Mouse (Mus musculus) midbrain, embryonic 14.5 days (tissue): Measurements from ENCODE around the gene Hist1h2bn. TPM values are rescaled to one million over a fixed set of nuclear protein-coding genes. Genes with fewer than 3 reads are reported as not detected.
"Not testable (repeated sequence)": the region's sequence is repeated elsewhere in the genome, so short reads cannot be mapped to it uniquely, and the experiment has no call there.

Experiments used
- ATAC-seq: fragments of 200-750 bp; cut with Nextera tagmentation; 2 replicates; pipeline ENCODE4 v1.8.0; 2017; ENCODE audit warnings: moderate number of reproducible peaks, moderate library complexity; ENCODE audit not compliant: low FRiP score, low TSS enrichment
- DNase-seq: peaks from one replicate; pipeline ENCODE4 v3.0.0-alpha.2; 2015
- H3K27ac ChIP-seq: fragments of 300-500 bp; sonication (generic); replicated peaks from 2 replicates; pipeline ENCODE4 v1.5.1; 2014; ENCODE audit warnings: mild to moderate bottlenecking, low read depth, low read length, moderate library complexity
- H3K27me3 ChIP-seq: fragments of 300-500 bp; sonication (generic); 2 replicates; pipeline ENCODE4 v1.6.1; 2014; ENCODE audit warnings: low read length, control low read depth, mixed read lengths; ENCODE audit not compliant: control insufficient read depth, insufficient read depth
- H3K36me3 ChIP-seq: fragments of 300-500 bp; sonication (generic); 2 replicates; pipeline ENCODE4 v1.6.1; 2014; ENCODE audit warnings: low read length, control low read depth; ENCODE audit not compliant: control insufficient read depth, insufficient read depth
- H3K4me1 ChIP-seq: fragments of 300-500 bp; sonication (generic); 2 replicates; pipeline ENCODE4 v1.6.1; 2014; ENCODE audit warnings: mild to moderate bottlenecking, antibody characterized with exemption, low read length, control low read depth; ENCODE audit not compliant: control insufficient read depth, insufficient read depth
- H3K4me2 ChIP-seq: fragments of 300-500 bp; sonication (generic); 2 replicates; pipeline ENCODE4 v1.6.1; 2014; ENCODE audit warnings: mild to moderate bottlenecking, low read length, moderate library complexity
- H3K4me3 ChIP-seq: fragments of 300-500 bp; sonication (generic); replicated peaks from 2 replicates; pipeline ENCODE4 v1.5.1; 2014; ENCODE audit warnings: low read depth, low read length
- H3K9ac ChIP-seq: fragments of 300-500 bp; sonication (generic); replicated peaks from 2 replicates; pipeline ENCODE4 v1.6.1; 2014; ENCODE audit warnings: mild to moderate bottlenecking, low read length, moderate library complexity
- H3K9me3 ChIP-seq: fragments of 300-500 bp; sonication (generic); 2 replicates; pipeline ENCODE4 v1.6.1; 2016; ENCODE audit warnings: low read length, control low read depth, mixed read lengths; ENCODE audit not compliant: control insufficient read depth
- WGBS: fragments of 180-500 bp; shearing (Covaris S2); extraction: QIAGEN DNeasy Blood & Tissue Kit; methylation state at CpG from one replicate; pipeline ENCODE4 v1.1.7; 2014; 5-methylcytosine and 5-hydroxymethylcytosine counted together
- polyA plus RNA-seq: library from polyadenylated mRNA; unstranded; fragments of >200 nt; fragmentation: Nextera tagmentation; extraction: Ambion mirVana; gene quantifications from 2 replicates; pipeline ENCODE4 v1.2.1, GENCODE M21; 2014

The Hist1h2bn gene
- polyA plus RNA-seq, 1 experiment from 2014 or later, result 1.6 TPM

DNA sequence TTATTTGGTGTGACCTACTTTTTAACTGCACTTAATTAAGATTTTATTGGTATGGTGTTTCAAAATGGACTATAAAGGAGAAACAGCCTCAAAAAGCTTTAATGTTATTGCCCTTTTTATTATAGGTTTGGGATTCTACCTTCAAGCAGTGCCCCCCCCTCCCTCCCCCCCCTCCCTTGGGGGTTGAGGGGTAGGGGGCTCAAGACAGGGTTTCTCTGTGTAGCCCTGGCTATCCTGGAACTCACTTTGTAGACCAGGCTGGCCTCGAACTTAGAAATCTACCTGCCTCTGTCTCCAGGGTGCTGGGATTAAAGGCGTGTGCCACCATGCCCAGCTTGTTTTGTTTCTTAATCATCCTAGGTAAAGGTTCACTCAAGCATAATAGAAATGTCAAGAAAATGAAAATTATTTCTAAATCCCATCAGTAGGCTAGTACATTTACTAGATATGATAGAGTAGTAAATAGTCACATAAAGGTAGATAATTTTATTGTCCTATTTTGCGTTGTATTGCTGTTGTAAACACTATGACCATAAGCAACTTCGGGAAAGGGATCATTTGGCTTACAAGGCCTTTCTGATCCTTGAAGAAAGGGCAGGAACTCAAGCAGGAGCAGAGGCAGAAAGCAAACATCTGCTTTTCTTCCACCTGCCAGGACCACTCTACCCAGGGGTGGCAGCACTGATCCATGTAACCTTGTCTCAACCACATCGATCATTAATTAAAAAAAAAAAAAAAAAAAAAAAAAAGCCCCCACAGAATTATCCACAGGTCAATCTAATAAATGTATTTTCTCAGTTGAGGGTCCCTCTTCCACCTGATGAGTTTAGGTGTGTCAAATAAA lies 30.7 kb upstream of the Hist1h2bn start:
- WGBS, result 22% methylated on average over 5 of the region's 5 CpGs
- peak overlapping the region; percentile 64; the same call in 1 of the 2 replicates for H3K4me2 ChIP-seq
- DNase-seq, result no peak
- H3K27me3 ChIP-seq, result no peaks in the 10 kb centered on the region
- ATAC-seq, result no peak
- H3K36me3 ChIP-seq, result no peaks in the 10 kb centered on the region
- H3K4me3 ChIP-seq, result no peak overlapping the region
- no peak overlapping the region for H3K9ac ChIP-seq
- H3K27ac ChIP-seq, result no peak overlapping the region
- peaks cover 26% of the 10 kb centered on the region for H3K4me1 ChIP-seq
- H3K9me3 ChIP-seq, result no peaks in the 10 kb centered on the region

DNA sequence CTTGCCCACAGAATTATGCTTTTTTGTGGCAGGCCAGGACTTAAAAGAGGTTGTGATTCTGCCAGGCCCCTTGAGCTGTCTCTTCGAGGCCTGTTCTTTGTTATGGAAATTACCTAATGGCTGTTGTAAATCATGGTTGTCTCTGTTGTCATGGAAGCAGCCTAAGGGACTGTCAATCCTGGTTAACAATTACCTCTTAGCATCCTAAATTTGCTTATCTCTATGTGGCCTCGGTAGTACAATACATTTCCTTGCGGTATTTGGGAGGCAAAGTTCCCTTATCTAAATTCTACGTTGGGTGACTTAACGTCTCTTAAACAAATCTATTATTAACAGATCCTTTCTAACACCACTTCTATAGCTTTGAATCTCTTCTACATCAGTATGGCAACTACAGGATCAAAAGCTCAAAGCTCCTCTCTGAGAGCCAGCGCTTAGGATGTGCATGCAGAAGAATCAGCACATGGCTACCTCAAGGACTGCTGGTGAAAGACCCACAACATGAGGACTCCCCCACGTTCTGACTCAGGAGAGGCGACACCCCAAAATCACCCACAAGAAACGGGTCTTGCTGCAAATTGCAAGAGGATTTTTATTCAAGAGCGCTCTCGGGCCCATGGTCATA lies 25.9 kb upstream of the Hist1h2bn start:
- no peaks in the 10 kb centered on the region for H3K36me3 ChIP-seq
- no peaks in the 10 kb centered on the region for H3K27me3 ChIP-seq
- H3K9me3 ChIP-seq, result no peaks in the 10 kb centered on the region
- peaks cover 12% of the 10 kb centered on the region; the same call in 1 of the 2 replicates for H3K4me1 ChIP-seq
- ATAC-seq, result peak; percentile 75
- no peak overlapping the region for H3K4me3 ChIP-seq
- H3K4me2 ChIP-seq, result peak overlapping the region; percentile 15; the same call in 1 of the 2 replicates
- DNase-seq, result peak; percentile 69
- WGBS, result 25% methylated on average over 11 of the region's 11 CpGs
- H3K9ac ChIP-seq, result no peak overlapping the region
- peak overlapping the region; percentile 52 for H3K27ac ChIP-seq

DNA sequence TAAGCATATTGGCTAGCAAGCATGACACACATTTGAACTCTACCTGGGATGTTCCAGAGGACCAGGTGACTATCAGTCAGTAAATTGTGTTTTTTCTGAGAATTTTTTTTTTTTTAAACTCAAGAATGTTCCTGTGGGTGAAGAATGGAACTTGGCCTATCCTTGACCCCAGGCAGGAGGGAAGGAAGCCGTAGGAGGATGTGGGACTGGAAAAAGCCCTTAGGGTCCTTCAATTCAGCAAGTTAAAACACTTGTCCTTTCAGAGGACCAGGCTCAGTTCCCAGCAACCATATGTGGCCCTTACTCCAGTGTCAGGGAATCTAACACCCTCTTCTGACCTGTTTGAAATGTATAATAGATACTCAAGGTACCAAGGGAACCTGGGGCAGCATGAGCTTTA lies 24.4 kb upstream of the Hist1h2bn start:
- H3K4me3 ChIP-seq, result no peak overlapping the region
- no peaks in the 10 kb centered on the region for H3K36me3 ChIP-seq
- no peak overlapping the region for H3K9ac ChIP-seq
- no peak overlapping the region for H3K27ac ChIP-seq
- H3K9me3 ChIP-seq, result no peaks in the 10 kb centered on the region
- no peak overlapping the region for H3K4me2 ChIP-seq
- H3K4me1 ChIP-seq, result peaks cover 12% of the 10 kb centered on the region; the same call in 1 of the 2 replicates
- 81% methylated on average over 1 of the region's 1 CpGs for WGBS
- no peak for ATAC-seq
- no peak for DNase-seq
- no peaks in the 10 kb centered on the region for H3K27me3 ChIP-seq

DNA sequence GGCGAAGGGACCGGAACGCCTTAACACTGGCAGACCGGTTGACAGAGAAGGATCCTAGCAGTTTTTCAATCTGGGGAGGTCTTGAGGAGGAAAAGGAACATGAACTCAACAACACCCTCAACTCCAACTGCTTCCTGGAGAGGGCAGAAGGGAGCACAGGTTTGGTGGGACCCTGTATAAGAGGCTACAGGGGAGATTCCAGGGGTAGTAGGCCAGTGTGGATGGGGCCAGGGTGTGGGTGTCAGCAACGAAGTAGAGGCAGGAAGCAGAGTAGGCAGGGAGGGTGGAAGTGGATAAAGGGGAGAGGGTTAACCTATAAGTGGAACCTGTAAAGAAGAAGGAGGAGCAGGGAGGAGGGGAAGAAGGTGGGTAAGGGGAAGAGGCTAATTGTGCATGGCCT lies 20.5 kb upstream of the Hist1h2bn start:
- Histone ChIP-seq H3K27me3 (no peaks in the 10 kb centered on the region), H3K9me3 (no peaks in the 10 kb centered on the region), H3K4me1 (peaks cover 14% of the 10 kb centered on the region; the same call in 1 of the 2 replicates), H3K9ac (no peak overlapping the region), H3K36me3 (no peaks in the 10 kb centered on the region), H3K4me3 (no peak overlapping the region), H3K4me2 (0 out of 2 replicates have a peak overlapping the region, but pooled peaks have one; percentile 73), H3K27ac (peak overlapping the region; percentile 97)
- WGBS, result 62% methylated on average over 5 of the region's 5 CpGs
- ATAC-seq (peak; percentile 9; the same call in 1 of the 2 replicates), DNase-seq (no peak)

DNA sequence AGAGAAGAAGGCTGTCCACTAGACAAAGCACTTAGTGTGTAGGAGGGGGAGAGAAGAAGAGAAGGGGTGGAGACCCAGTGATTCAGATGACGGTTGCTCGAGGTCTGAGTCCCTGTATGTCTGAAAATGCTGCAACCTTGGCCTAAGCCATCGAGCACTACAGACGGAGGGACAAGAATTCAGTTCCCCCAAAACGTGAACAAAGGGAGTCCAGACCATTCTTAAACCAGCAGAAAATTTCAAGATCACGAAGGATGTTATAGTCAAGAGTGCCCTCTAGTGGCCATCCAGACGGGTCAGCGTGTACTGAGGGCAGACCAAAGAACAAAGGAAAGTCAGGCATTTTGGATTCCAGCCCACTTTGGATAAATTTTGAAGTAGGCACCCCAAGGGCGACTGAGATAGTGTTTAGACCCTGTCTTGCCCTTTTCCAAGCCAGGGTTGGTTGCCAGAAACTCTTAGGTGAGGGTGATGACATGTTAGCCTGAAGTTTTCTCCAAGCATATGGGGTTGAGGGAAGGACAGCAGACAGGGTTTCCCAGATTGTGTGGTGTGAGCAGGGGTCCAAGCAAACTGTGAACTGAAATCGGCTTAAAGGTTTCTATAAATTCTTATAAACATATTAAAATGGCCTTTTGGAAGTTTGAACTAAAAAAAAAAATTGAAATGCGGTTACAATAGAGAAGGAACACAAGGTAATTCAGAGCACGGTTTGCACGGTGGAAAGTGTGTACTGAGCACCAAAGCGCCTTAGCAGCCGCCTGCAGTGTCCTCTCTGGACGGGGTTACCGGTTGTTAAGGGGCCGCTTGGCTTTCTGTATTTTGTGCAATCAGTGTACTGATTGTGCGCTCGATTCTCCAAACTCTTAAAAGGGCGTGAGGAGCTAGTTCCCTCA lies 19.7 kb upstream of the Hist1h2bn start:
- DNase-seq (peak; percentile 96), ATAC-seq (peak; percentile 83)
- Histone ChIP-seq H3K9me3 (no peaks in the 10 kb centered on the region), H3K4me3 (peak overlapping the region; percentile 50), H3K9ac (peak overlapping the region; percentile 69), H3K27ac (peak overlapping the region; percentile 97), H3K36me3 (no peaks in the 10 kb centered on the region), H3K4me2 (peak overlapping the region; percentile 73), H3K4me1 (peaks cover 14% of the 10 kb centered on the region; the same call in 1 of the 2 replicates), H3K27me3 (no peaks in the 10 kb centered on the region)
- under 1% methylated on average over 21 of the region's 21 CpGs for WGBS

DNA sequence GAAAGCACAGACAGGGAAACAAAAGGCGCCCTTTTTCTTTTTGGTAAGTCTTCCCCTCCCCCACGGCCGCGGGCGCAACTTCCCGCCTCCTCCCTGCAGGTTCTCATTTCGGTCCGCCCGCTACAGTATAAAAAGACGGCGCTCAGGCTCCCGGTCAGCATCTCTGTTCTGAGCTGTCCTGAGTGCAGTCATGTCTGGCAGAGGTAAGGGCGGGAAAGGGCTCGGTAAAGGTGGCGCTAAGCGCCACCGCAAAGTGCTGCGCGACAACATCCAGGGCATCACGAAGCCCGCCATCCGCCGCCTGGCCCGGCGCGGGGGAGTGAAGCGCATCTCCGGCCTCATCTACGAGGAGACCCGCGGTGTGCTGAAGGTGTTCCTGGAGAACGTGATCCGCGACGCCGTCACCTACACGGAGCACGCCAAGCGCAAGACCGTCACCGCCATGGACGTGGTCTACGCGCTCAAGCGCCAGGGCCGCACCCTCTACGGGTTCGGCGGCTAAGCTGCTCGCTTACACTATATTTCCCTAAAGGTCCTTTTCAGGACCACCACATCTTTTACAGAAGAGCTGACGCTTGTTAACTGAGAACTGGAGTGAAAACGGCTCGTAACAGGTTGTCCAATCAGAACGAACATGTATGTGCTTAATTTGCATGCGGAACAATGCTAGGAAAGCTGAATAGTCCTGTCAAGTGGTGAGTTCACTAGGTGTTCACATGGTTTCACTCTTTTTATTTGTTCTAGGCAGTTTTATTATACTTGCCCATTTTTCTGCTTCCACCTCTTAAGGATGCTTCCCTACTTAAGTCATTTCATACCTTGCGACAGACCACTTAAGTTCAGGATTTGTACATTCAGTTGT lies 18.8 kb upstream of the Hist1h2bn start, which contains the start of gene Hist1h4j:
Gene Hist1h4j (plus strand): TSS at position 159 of the 862 bp plus-strand sequence.
- peak; percentile 95 for DNase-seq
- Histone ChIP-seq H3K9ac (peak within 1 kb of the TSS; percentile 69), H3K4me2 (peak within 1 kb of the TSS; percentile 73), H3K4me3 (peak within 1 kb of the TSS; percentile 50), H3K4me1 (peaks cover 14% of the 10 kb centered on the region; the same call in 1 of the 2 replicates), H3K27ac (peak within 1 kb of the TSS; percentile 97)
- WGBS, result under 1% methylated on average over 37 of the region's 56 CpGs
- not testable (repeated sequence) for H3K9me3 ChIP-seq, H3K36me3 ChIP-seq, H3K27me3 ChIP-seq
- ATAC-seq, result peak; percentile 88

DNA sequence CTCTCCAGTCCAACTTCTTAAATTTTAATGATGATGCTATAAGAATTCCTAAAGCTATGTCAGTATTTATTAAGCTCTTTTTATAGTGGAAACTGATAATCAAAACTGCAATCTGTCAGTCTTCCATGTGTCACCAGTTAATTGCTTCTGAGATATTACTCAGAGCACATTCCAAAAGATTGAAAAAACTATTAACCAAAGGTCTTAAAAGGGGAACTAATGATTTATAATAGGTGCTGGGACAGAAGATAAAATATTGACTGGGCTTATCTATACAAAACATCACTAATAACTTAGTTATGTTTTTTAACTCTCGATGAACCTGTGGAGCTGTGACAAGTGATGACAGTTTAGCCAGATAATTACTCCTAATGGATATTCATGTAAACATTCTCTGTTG lies 8.9 kb upstream of the Hist1h2bn start:
- no peak for DNase-seq
- Histone ChIP-seq H3K36me3 (no peaks in the 10 kb centered on the region), H3K4me3 (no peak overlapping the region), H3K9me3 (no peaks in the 10 kb centered on the region), H3K27ac (no peak overlapping the region), H3K4me2 (no peak overlapping the region), H3K4me1 (peaks cover 19% of the 10 kb centered on the region), H3K9ac (no peak overlapping the region), H3K27me3 (no peaks in the 10 kb centered on the region)
- WGBS, result 94% methylated on average over 1 of the region's 1 CpGs
- no peak for ATAC-seq
